Mouse (Mus musculus): ENCODE measurements around the gene Ccdc33. TPM values are rescaled to one million over a fixed set of nuclear protein-coding genes. Genes with fewer than 3 reads are reported as not detected.

Ccdc33 gene
- total and polyA plus RNA-seq, 3 experiments: 0.21 to 1.0 TPM; not detected in 1

DNA sequence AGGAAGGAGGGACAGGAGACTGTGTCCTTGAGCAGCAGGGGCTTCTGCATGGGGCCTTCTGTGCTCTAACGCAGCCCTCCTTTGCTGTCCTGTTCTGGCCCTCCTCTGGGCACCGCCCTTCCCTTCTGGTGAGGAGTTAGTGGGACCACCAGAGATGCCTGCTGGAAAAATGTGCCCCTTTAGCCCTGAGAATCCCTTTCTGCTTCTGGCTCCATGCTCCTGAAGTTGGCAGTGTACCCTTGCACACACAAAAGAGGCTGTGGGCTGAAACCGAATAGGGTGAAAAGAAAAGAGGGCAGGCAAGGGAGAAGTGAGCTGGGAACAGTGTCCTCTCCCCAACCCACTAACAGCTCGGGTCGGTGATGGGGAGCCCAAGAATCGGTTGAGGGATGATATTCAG is 69.4 kb downstream of the Ccdc33 start:
- Histone ChIP-seq H3K79me2 (replicated peaks; ENCODE audit: control insufficient read depth, extremely low read depth, insufficient read depth, poor library complexity, severe bottlenecking) (no peaks in the 10 kb centered on the region), H3K4me3 (replicated peaks in 1 of 3; ENCODE audit: low read depth in 2 of 3, low read length in 2 of 3, poor library complexity in 1 of 3) (no peak overlapping the region), H3K9me3 (replicated peaks; ENCODE audit: low read length) (no peaks in the 10 kb centered on the region), H3K27ac (ENCODE audit: insufficient read depth, low read depth) (no peak overlapping the region), H3K27me3 (replicated peaks) (peaks cover 3% of the 10 kb centered on the region), H3K36me3 (replicated peaks in 1 of 2; ENCODE audit: control insufficient read depth in 1 of 2, insufficient read depth in 1 of 2, low read length in 1 of 2) (no peaks in the 10 kb centered on the region), H3K4me2 (ENCODE audit: insufficient read depth, low read depth, poor library complexity, severe bottlenecking) (no peak overlapping the region), H3K9ac (ENCODE audit: insufficient read depth, low read depth) (no peak overlapping the region), H3K4me1 (ENCODE audit: control insufficient read depth in 1 of 2, insufficient read depth in 2 of 2) (peaks cover 13 to 52% of the 10 kb centered on the region in 2 experiments)
- DNase-seq (ENCODE audit: extremely low read depth): no peak
- TF ChIP-seq MEF2A (IDR thresholded peaks at IDR 0.05; ENCODE audit: borderline replicate concordance, low read depth, low read length) (no peak), BHLHE40 (IDR thresholded peaks at IDR 0.05; ENCODE audit: low read depth, low read length) (no peak)
- in situ Hi-C loops (cut with MboI; ENCODE audit: low pct_ligation_motif_present, low pct_unique_long_range_greater_than_20kb, low sequenced_read_pairs) (no loop called here), dilution Hi-C loops (cut with MboI; ENCODE audit: extremely low pct_ligation_motif_present, extremely low pct_unique_long_range_greater_than_20kb, low sequenced_read_pairs) (no loop called here)

- Histone ChIP-seq H3K27ac (ENCODE audit: insufficient read depth, low read depth) (no peak overlapping the region), H3K79me2 (replicated peaks; ENCODE audit: control insufficient read depth, extremely low read depth, insufficient read depth, poor library complexity, severe bottlenecking) (no peaks in the 10 kb centered on the region), H3K9me3 (replicated peaks; ENCODE audit: low read length) (no peaks in the 10 kb centered on the region), H3K36me3 (replicated peaks in 1 of 2; ENCODE audit: control insufficient read depth in 1 of 2, insufficient read depth in 1 of 2, low read length in 1 of 2) (no peaks in the 10 kb centered on the region), H3K9ac (ENCODE audit: insufficient read depth, low read depth) (no peak overlapping the region), H3K27me3 (replicated peaks) (peaks cover 3% of the 10 kb centered on the region), H3K4me2 (ENCODE audit: insufficient read depth, low read depth, poor library complexity, severe bottlenecking) (peak overlapping the region; percentile 56), H3K4me3 (replicated peaks in 1 of 3; ENCODE audit: low read depth in 2 of 3, low read length in 2 of 3, poor library complexity in 1 of 3) (no peak overlapping the region), H3K4me1 (ENCODE audit: control insufficient read depth in 1 of 2, insufficient read depth in 2 of 2) (peaks cover 13 to 51% of the 10 kb centered on the region in 2 experiments)
- dilution Hi-C loops (cut with MboI; ENCODE audit: extremely low pct_ligation_motif_present, extremely low pct_unique_long_range_greater_than_20kb, low sequenced_read_pairs): no loop called here
- in situ Hi-C loops (cut with MboI; ENCODE audit: low pct_ligation_motif_present, low pct_unique_long_range_greater_than_20kb, low sequenced_read_pairs): no loop called here
- peak; percentile 56 for DNase-seq (ENCODE audit: extremely low read depth)
- TF ChIP-seq PAX5 (IDR thresholded peaks at IDR 0.05; ENCODE audit: low read length) (no peak), MEF2A (IDR thresholded peaks at IDR 0.05; ENCODE audit: borderline replicate concordance, low read depth, low read length) (peak; percentile 36; the same call in 1 of the 2 replicates)
Measured at GRCm38 (mm10) chr9:58048621-58049020, 70.0 kb downstream of the Ccdc33 start.

DNA sequence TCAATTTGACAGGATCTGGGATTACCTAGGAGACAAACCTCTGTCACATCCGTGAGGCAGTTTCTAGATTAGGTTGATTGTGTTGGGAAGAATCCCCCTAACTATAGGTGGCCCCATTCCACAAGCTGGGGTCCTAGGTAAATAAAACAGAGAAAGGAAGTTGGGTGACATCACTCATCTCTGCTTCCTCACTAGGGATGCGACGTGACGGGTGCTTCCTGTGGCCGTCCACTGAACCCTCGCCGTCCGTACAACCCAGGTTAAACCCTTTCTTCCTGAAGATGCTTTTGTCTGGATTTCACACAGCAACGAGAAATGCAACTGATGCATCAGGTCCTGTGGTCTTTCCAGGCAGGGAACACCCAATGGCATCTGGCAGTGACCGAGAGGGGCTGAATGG is 71.6 kb downstream of the Ccdc33 start:
- Histone ChIP-seq H3K9ac (ENCODE audit: insufficient read depth, low read depth) (no peak overlapping the region), H3K4me3 (replicated peaks in 1 of 3; ENCODE audit: low read depth in 2 of 3, low read length in 2 of 3, poor library complexity in 1 of 3) (no peak overlapping the region), H3K4me2 (ENCODE audit: insufficient read depth, low read depth, poor library complexity, severe bottlenecking) (no peak overlapping the region), H3K9me3 (replicated peaks; ENCODE audit: low read length) (no peaks in the 10 kb centered on the region), H3K79me2 (replicated peaks; ENCODE audit: control insufficient read depth, extremely low read depth, insufficient read depth, poor library complexity, severe bottlenecking) (no peaks in the 10 kb centered on the region), H3K36me3 (replicated peaks in 1 of 2; ENCODE audit: control insufficient read depth in 1 of 2, insufficient read depth in 1 of 2, low read length in 1 of 2) (no peaks in the 10 kb centered on the region), H3K27me3 (replicated peaks) (peaks cover 3% of the 10 kb centered on the region), H3K27ac (ENCODE audit: insufficient read depth, low read depth) (no peak overlapping the region), H3K4me1 (ENCODE audit: control insufficient read depth in 1 of 2, insufficient read depth in 2 of 2) (peaks cover 13 to 45% of the 10 kb centered on the region in 2 experiments)
- no peak for DNase-seq (ENCODE audit: extremely low read depth)
- no peak for TF ChIP-seq MXI1 (IDR thresholded peaks at IDR 0.05; ENCODE audit: low read depth, low read length)
- dilution Hi-C loops (cut with MboI; ENCODE audit: extremely low pct_ligation_motif_present, extremely low pct_unique_long_range_greater_than_20kb, low sequenced_read_pairs) (no loop called here), in situ Hi-C loops (cut with MboI; ENCODE audit: low pct_ligation_motif_present, low pct_unique_long_range_greater_than_20kb, low sequenced_read_pairs) (no loop called here)

- no peak for TF ChIP-seq JUND (conservative IDR thresholded peaks at IDR 0.05; ENCODE audit: low read depth, low read length)
- TF ChIP-seq MYC (IDR thresholded peaks at IDR 0.05; ENCODE audit: low read depth, low read length): no peak
- TF ChIP-seq ELF1 (IDR thresholded peaks at IDR 0.05; ENCODE audit: low read depth, low read length): peak; percentile 87
- TF ChIP-seq USF1 (IDR thresholded peaks at IDR 0.05; ENCODE audit: low read depth, low read length): peak; percentile 64
- TF ChIP-seq HCFC1 (IDR thresholded peaks at IDR 0.05; ENCODE audit: low read depth, low read length): no peak
- peak; percentile 28; the same call in 1 of the 2 replicates for TF ChIP-seq USF2 (conservative IDR thresholded peaks at IDR 0.05; ENCODE audit: low read depth, low read length)
- Histone ChIP-seq H3K4me3 (replicated peaks in 1 of 3; ENCODE audit: low read depth in 2 of 3, low read length in 2 of 3, poor library complexity in 1 of 3) (no peak overlapping the region), H3K9me3 (replicated peaks; ENCODE audit: low read length) (no peaks in the 10 kb centered on the region), H3K4me2 (ENCODE audit: insufficient read depth, low read depth, poor library complexity, severe bottlenecking) (no peak overlapping the region), H3K4me1 (ENCODE audit: control insufficient read depth in 1 of 2, insufficient read depth in 2 of 2) (peaks cover 13 to 45% of the 10 kb centered on the region in 2 experiments), H3K79me2 (replicated peaks; ENCODE audit: control insufficient read depth, extremely low read depth, insufficient read depth, poor library complexity, severe bottlenecking) (no peaks in the 10 kb centered on the region), H3K9ac (ENCODE audit: insufficient read depth, low read depth) (no peak overlapping the region), H3K27me3 (replicated peaks) (peaks cover 3% of the 10 kb centered on the region), H3K27ac (ENCODE audit: insufficient read depth, low read depth) (no peak overlapping the region), H3K36me3 (replicated peaks in 1 of 2; ENCODE audit: control insufficient read depth in 1 of 2, insufficient read depth in 1 of 2, low read length in 1 of 2) (no peaks in the 10 kb centered on the region)
- DNase-seq (ENCODE audit: extremely low read depth): peak; percentile 47
- in situ Hi-C loops (cut with MboI; ENCODE audit: low pct_ligation_motif_present, low pct_unique_long_range_greater_than_20kb, low sequenced_read_pairs) (no loop called here), dilution Hi-C loops (cut with MboI; ENCODE audit: extremely low pct_ligation_motif_present, extremely low pct_unique_long_range_greater_than_20kb, low sequenced_read_pairs) (no loop called here)
Measured at GRCm38 (mm10) chr9:58045646-58046045, 73.0 kb downstream of the Ccdc33 start.

Data from CH12.LX (cell line).